Mouse (Mus musculus) urinary bladder, adult 2 months (tissue): ENCODE results near the gene Npas2. TPM values are rescaled to one million over a fixed set of nuclear protein-coding genes. Genes with fewer than 3 reads are reported as not detected.

ENCODE experiments used
- DNase-seq: peaks from one replicate; pipeline ENCODE4 v3.0.0; 2022; ENCODE audit warnings: low spot score
- polyA plus RNA-seq: library from polyadenylated mRNA; depleted of rRNA; stranded (reverse); fragments of >200 nt; gene quantifications from 2 replicates; pipeline ENCODE4 v1.2.3, GENCODE M21; 2012

Npas2 gene
- polyA plus RNA-seq, 1 experiment: 1.7 TPM

DNA sequence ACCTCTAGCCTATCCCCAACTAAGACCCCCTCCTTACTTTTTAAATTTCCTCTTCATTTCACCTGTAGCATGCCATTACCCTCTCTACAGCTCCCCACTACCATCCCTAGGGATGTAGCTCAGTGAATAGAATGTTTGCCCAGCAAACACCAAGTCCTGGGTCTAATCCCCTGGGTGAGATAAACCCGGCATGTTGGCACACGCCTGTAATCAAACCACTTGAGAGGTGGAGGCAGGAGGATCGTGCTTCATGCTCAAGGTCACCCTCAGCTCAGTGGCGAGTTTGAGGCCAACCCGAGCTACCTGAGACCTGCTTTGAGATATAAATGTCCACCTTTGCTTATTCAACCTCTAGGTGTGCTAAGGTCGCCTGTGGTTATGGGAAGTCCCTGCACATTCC lies 19.5 kb downstream of the Npas2 start:
- DNase-seq: no peak

DNA sequence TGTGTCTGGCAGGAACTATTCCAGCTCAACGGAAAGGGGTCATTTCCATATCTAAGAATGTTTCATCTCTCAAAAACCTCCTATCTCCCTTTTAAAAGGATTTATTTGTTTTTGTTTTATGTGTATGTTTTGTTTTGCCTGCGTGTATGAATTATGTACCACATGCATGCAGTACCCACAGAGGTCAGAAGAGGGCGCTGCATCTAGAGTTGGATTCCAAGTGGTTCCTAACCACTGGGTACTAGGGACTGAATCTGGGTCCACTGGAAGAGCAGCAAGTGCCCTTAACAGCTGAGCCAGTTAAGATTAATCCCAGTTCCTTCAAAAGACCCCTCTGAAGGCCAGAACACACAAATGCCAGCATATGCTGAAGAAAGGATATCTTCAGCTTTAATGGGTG lies 24.1 kb downstream of the Npas2 start:
- no peak for DNase-seq

DNA sequence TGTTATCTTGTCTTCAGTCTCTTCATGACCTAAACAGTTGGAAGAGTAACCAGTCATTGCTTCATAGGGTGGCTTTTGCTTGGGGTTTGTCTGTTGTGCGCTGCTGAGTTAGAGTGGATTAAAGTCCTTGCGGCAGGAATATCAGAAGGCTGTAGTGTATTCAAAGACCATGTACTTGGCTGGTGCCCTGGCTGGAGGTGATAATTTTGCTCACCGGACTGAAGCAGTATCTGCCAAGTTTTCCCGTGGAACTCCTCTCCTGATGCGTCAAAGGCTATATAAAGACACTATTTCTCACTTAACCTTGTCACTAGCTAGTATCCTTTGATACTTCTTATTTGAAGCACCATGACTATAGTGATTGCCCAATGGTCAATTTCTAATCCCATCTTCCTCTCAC lies 34.9 kb downstream of the Npas2 start:
- no peak for DNase-seq

DNA sequence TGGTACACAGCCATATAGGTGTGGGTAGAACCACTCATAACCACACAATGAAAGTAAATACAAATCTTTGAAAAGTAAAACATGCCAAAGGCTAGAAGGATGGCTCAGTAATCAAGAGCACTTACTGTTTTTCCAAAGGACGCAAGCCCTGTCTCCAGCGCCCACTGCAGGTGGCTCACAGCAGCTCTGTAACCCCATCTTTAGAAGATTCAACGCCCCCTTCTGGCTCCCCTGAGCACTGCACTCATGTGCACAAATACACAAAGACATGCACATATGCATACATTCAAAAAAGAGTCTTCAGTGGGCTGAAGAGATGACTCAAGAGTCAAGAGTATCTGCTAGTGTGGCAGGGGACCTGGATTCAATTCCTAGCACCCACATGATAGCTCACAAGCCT lies 36.5 kb downstream of the Npas2 start:
- DNase-seq: no peak

DNA sequence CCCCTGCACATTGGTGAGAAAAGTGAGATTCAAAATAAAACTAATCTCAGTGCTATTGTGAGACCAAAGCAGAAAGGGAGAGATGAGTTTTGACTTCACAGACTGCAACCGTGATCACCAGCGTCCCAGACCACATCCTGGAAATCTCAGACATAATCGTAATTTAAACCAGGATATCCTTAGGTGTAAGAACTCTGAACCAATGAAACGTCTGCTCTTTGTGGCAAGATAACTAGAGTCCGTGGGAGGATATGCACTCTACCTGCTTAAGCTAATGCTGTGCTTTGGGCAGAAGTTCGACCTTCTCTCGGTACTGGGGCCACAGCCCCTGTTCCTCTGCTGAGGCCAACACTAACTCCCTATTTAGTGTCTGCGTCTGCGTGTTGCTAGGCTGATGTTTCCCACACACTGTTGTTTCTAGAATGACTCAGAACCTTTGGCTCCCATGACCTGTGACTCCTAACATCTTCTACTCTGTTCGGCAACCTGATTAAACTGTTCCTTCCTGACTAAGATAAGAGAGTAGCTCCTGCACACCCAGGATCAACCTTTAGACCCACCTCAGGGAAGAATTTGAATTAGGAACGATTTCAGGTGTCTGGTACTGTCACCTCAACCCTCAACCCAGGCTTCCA lies 41.4 kb downstream of the Npas2 start:
- no peak for DNase-seq

DNA sequence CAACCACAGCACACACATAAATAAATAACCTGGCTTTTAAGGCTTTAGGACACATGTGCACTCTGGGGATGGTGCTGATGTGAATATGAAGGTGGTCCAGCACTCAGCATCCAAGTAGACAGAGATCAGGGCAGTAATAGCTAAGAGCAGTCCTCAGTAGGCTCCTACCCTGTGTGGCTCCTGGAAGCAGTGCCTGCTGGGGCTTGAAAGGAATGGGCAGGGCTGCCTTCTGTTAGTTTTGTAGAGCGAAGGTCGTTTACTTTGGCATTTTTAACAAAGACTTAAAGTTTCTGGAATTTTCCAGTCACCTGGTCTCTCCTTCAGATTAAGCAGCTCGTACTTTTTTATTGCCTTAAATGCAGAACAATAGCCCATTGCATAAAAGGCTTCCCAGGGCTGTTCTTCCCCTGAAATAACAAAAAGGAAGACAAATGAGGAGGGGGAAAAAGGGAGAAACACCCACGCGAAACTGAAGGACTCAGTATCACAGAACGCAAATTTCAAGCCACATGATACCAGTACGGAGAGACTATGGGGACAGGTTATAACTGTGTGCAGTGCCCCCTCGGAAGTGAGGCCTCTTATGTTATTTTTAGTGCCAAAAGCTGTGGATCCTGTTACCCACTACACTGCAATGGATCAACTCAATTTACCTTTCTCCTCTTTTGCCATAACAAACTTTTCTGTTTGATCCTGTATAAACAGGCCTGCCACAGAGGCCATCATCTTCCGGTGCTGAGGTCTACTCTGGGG lies 44.1 kb downstream of the Npas2 start:
- DNase-seq: no peak

DNA sequence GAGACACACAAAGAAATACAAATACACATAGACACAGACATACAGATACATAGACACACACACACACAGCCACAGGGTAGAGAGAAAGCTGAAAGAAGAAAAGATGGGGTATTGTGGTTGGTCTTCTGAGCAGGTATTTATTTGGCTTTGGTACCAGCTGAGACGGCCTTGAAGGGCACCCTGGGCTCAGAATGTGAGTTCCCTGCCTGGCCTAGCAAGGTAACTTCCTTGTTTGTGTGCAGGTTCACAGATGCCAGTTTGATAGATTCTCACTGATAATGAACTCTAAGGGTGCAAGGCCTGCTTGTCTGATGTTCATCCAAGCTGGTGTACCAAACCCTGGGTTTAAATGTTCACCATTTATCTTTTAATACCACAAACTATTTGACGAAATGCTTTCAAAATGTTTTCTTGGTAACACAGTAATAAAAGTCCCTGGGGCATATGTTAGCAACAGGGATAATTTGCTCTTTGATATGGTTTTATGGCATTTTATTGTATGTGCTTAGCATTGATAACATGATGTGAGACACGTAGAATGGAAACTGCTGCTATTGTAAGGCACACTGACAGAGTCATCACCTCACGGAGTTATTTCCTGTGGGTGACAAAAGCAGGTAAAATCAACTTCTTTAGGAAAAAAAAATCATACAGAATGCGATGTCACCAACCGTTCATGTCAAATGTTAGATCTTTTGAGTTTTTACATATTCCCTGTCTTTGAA lies 47.5 kb downstream of the Npas2 start:
- no peak for DNase-seq

DNA sequence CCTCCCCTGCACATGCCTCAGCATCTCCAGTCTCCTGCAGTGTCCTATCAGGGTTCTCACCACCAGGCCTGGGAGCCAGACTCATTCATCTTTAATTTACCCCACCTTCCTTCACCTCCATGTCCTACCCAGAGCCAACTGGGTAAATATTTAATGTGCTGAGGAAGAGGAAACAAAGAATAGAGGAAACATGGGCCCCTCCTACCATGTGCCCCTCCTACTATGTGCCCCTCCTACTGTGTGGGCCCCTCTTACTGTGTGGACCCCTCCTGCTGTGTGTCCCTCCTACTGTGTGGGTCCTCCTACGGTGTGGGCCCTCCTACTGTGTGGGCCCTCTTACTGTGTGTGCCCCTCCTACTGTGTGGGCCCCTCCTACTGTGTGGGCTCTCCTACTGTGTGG lies 51.2 kb downstream of the Npas2 start:
- DNase-seq: no peak

DNA sequence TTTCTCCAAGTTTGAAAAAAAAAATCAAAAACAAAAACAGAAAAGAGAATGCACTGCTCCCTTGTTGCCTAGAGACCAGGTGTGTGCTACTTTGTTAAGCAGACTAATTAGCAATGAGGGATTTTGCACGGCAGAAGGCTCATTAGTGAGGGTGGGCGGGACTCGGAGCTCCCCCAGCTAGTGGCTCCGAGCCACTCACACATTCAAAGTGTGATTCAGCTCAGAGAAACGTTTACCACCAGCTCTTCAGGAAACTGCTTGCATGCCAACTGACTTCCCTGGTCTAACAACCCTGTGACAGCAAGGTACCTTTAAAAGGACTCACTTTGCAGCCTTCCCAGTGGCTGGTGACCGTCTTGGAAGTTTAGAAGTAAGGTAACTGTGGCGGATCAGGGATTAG lies 58.1 kb downstream of the Npas2 start:
- no peak for DNase-seq

DNA sequence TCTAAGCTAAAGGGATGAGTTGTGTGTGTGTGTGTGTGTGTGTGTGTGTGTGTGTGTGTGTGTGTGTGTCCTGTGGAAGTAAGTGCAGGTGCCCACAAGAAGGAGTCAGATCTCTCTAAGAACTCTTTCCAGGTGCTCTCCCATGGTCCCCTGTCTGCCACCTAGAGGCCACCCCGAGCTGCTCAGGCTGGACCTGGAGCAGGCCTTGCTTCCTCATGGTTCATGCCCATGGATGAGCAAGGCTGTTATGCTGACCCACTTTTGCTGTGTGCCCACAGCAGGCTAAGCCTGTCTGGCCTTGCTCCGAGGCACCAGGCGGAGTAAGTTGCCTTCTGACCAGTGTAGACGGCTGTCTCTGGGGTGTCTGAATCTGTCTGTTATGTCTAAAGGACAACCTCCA lies 60.2 kb downstream of the Npas2 start:
- DNase-seq: no peak

DNA sequence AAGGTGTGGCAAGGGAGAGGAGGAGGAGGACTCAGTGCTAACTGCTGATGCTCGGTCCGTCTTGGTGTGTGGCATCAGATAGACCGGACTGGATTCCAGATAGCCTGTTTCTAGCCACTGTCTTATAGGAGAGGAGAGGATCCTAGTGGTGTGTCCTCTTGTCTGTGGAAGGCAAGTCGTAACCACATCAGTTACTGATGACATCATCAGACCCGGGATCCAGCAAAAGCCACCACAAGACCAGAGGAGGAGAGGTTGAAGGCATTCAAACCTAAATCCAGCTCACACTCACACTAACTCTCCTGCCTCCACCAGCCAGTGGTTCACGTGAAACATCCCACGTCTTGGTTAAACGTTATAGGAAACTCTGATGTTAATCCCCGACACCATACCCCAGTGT lies 62.5 kb downstream of the Npas2 start:
- no peak for DNase-seq

DNA sequence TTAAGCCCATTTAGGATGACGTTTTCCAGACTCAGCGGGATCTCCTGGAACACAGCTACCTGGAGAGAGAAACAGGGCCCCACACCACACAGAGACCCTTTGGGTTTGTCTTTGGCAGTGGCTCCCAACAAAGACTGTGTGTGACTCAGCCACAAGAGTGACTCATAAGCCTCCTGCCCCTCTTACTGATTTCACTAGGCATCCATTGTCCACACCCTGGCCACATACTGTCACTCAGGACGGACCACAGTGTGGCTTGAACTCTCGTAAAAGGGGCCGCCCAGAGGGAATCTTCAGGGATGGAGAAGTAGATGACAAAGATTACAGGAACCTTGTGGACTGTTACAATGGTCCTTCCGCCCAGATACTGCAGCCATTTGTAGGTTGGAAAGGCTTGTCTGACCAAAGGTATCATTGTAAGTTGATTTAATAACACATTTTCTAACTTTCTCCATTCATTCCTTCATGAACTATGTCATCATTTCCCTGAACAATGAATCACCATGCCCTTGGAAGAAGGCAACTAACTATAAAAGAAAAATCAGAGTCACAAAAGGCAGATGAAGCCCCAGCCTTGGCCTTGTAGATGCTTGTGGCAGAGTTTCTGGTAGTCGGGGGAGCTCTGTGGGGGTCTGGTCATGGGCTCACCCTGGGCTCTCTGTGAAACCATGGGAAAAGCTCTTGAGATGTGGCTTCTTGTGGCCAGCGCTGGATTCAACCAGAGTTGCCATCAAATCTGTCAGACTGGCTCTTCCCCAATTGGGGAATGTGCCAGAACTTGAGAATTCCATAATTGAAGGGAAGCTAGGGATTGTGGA lies 63.2 kb downstream of the Npas2 start:
- no peak for DNase-seq

DNA sequence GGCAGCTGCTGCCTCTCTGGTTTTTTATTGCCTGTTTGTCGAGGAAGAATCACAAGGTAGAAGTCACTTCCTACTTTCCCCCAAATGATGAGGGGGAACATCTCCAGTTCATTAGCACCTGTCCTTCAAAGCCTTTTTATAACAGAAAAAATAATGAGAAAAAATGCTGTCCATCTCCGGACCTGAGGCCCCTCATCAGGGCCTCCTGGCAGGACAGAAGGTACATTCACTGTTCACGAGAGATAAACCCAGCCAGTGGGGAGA lies 63.7 kb downstream of the Npas2 start:
- no peak for DNase-seq

DNA sequence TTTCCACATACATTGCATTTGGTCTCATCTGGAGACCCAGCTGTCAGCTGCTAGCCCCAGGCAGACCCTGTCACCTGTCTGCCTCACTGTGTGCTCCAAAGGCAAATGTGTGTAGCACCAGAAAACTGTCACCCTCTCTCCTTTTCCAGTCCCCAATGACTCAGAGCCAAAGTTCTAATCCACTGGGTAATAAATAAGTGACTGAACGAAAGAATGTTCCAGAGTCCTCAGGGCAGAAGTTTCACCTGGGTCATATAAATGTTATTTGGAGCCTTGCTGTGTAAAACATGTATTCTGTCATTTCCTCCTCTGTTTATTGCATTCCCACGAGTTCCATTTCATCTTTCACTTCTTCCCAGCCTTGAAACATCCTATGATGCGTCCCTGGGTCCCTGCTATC lies 66.1 kb downstream of the Npas2 start:
- DNase-seq: no peak

DNA sequence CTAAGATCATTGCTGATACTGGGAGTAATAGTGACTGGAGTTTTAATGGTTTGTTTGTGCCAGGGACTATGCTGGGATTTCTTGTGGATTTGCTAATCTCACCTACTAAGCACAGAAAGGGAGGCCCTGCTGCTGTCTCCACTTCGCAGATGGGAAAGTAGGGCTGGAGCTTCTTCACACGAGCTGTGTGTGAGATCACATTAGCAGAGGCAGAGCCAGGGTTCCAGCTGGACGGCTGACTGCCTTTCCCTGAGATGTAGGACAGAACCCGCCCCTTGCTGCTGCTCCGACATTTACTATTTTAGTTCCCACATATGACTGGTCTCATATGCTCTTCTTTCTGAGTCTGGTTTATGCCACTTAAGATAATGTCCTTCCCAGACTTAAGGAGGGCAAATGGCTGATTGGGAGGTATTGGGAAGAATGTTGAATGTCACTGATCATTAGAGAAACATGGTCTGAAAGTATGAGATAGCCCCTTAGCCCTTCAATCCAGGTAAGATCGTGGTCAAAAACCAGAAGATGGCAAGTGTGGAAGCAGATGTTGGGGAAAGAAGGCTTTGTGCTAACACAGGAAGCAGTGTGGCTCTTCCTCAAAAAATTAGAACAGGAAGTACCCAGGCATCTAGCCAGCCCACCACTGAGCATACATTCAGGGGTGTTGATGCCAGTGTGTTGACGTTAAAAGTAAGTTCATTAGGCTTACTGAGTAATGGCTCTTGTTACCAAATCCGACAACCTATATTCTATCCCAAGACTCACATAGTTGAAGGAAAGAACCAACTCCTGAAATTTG lies 66.8 kb downstream of the Npas2 start:
- DNase-seq: no peak

DNA sequence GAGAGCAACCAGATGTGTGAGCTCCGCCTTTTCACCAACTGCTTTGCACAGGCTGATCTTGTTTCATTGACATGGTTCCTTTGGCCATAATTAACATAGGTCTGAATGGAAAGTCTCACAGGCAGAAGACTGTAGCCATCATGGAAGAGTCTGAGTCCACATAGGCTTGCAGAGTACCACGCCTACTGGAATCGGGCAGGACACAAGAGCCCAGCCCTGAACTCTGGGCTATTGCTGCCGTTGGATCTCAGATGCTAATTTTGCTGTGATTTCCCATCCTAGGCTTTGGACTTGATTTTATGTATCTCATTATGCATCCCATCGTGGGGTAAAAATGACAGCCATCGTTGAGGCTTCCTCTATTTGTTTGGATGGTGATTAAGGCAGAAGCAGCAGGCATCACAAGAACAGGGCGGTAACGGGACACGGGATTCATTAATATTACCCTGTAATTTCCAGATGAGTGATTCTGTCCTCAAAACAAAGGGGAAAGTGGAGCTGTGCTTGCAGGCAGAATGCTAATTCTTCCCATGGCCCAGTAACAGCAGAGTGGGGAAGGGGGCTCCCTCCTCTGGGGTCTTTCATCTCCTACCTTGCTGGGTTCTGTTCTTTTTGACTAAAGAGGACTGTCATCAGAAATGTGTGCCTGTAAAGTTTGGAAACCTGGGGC lies 73.4 kb downstream of the Npas2 start:
- DNase-seq: no peak

DNA sequence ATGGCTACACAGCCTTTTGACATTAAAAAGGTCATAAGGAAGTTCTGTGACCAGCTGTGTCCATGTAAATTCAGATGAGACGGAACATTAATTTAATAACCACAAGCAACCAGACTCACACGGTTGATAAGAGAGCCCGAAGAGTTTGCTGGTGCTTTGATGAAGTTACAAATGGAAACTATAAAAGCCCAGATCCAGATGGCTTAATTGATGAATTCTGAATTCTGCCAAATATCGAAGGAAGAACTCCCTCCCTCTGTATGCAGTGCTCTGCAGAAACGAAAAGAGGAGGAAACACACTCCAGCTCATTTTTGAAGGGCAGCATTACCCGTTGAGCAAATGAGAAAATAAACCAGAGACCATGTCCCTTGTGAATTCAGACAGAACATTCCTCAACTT lies 79.4 kb downstream of the Npas2 start:
- DNase-seq: no peak

DNA sequence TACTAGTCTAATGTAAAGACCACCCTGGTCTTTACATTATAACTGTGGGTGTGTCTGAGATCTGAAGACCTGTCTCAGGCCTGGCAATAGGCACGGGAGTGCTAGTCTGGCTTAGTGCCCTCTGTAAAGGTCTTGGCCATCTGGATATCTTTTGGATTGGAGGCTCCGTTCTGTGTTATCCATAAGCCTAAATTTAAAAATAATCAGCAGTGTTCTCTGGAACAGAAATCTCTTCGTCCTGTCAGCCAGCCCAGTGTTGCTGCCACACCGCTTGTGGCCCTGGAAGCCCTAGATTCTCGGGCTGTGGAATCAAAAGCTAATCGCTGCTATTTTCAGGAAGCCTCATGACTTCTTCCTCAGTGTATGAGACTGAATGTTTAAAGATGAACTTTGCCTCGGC lies 86.9 kb downstream of the Npas2 start:
- DNase-seq: no peak

DNA sequence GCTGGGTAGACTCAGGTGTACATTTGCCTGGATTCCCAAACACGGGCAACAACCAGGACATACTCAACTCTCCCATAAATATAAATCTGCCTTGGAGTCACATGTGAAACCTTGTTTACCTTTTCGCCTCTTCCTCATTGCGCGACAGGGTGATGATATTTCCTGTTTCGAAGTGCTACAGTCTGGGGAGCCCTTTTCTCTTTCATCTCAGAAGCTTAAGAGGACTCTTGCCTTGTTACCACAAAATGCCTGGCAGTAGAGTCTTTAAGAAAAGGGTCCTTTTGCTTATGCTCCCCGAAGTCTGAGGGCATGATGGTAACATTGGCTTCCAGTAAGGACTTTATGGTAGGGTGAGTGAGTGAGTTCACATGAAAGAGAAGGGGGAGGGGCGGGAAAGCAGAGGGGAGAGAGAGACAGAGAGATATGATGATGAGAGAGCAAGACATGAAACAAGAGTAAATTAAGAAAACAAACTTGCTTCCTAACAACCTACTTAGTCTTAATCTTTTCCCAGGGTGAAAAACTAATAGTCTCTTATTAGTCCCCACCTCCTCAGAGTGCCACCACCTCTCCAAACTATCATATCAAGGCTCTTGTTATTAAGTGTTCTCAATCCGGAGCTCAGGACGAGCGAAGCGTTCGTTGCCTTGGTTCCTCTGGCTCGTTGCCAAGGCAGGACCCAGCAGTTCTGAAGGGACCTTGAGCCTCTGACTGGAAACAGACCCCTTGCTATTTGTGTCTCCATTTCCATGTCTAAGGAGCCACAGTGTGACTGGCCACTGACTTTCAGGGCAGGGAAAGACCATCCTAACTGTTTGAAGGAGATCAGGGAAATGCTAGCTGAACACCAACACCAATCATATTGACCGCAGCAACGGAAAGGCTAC lies 87.7 kb downstream of the Npas2 start:
- DNase-seq: no peak

DNA sequence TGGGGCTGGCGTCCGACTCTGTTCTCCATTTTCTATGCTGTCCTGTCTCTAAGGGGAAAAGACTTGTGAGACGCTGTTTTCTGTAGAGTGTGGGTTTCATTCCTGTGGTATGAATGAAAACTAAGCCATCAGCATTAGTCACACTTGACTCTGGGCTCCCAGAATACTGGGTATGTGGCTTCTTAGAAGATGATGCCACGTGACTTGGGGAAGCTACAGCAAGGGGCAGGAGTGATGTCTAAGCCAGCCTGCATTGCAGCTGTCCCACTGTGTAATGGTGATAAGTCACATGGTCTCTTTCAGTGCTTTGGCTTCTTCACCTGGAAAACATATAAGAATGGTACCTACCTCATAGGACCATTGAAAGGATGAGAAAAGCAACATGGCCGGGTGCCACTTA lies 88.4 kb downstream of the Npas2 start:
- no peak for DNase-seq
